Mouse (Mus musculus): ENCODE results near the gene Kcnma1. TPM values are rescaled to one million over a fixed set of nuclear protein-coding genes. Genes with fewer than 3 reads are reported as not detected.

Kcnma1 gene
- polyA plus RNA-seq, 1 experiment: 0.26 TPM

DNA sequence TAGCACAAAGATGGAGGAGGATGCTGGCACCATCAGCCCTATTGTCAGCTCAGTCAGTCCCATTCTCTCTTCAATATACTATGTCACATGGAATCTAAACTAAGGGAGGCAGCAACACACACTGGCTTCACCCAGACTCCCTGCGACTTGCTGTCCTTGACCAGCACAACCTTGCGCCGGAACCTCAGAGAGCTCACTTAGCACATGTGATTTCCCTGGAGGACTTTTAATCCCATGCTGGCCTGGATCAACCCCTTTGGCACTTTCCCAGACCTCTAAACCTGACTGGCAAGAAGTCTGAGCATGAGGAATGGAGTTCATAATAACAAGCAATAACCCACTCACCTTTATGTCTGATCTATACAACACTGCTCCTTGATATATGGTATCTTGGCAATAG, 280.1 kb downstream of the Kcnma1 start:
- Histone ChIP-seq H3K4me2 (ENCODE audit: low read depth) (no peak overlapping the region), H3K4me3 (no peak overlapping the region), H3K79me2 (ENCODE audit: control insufficient read depth, insufficient read depth) (no peaks in the 10 kb centered on the region), H3K36me3 (ENCODE audit: control insufficient read depth, insufficient read depth) (no peaks in the 10 kb centered on the region), H3K27me3 (ENCODE audit: control insufficient read depth, insufficient read depth, insufficient read length) (no peaks in the 10 kb centered on the region), H3ac (ENCODE audit: control insufficient read depth, insufficient read length) (no peak overlapping the region)
- TF ChIP-seq REST (IDR thresholded peaks at IDR 0.05; ENCODE audit: insufficient read depth, insufficient read length): no peak
- no peak for TF ChIP-seq USF1 (IDR thresholded peaks at IDR 0.05; ENCODE audit: low read depth)
- TF ChIP-seq POLR2A (IDR thresholded peaks at IDR 0.05; ENCODE audit: insufficient read length, low read depth): no peak
- TF ChIP-seq MYOD1 (IDR thresholded peaks at IDR 0.05; ENCODE audit: control insufficient read depth in 1 of 3, insufficient read length in 2 of 3, low read depth in 2 of 3): no peak
- TF ChIP-seq TCF12 (IDR thresholded peaks at IDR 0.05; ENCODE audit: insufficient read depth, poor library complexity, severe bottlenecking): no peak
- TF ChIP-seq MYOG (IDR thresholded peaks at IDR 0.05; ENCODE audit: control insufficient read depth in 1 of 3, insufficient read depth in 1 of 3, insufficient read length in 2 of 3, low read depth in 2 of 3): no peak
- TF ChIP-seq POLR2AphosphoS2 (IDR thresholded peaks at IDR 0.05; ENCODE audit: insufficient read length, low read depth): no peak

DNA sequence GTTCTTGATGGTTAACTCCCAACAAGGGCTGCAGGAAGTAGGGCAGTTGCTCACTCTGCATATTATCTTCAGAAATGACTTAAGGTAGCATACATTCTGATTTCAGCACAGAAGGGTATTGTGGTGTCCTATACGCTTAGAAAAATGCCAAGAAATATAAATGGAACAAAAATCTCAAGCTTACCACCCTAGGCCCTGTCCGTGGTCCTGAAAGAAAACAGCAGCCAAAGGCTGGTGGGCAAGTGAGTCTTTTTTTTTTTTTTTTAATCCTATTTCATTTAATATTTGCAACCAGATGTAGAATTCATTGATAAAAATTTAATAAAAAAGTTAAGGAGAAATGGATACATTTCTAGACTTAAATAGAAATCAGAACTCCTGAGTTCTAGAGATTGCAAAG, 284.9 kb downstream of the Kcnma1 start:
- no peaks in the 10 kb centered on the region for H3K36me3 ChIP-seq (ENCODE audit: control insufficient read depth, insufficient read depth)
- H3K4me3 ChIP-seq: no peak overlapping the region
- no peak overlapping the region for H3K4me2 ChIP-seq (ENCODE audit: low read depth)
- TF ChIP-seq SRF (IDR thresholded peaks at IDR 0.05; ENCODE audit: control insufficient read depth, insufficient read length, low read depth): no peak
- TF ChIP-seq POLR2A (IDR thresholded peaks at IDR 0.05; ENCODE audit: insufficient read length, low read depth): no peak
- TF ChIP-seq REST (IDR thresholded peaks at IDR 0.05; ENCODE audit: insufficient read depth, insufficient read length): peak; percentile 52
- no peak for TF ChIP-seq TCF3 (IDR thresholded peaks at IDR 0.05; ENCODE audit: insufficient read length, low read depth)
- TF ChIP-seq MAX (IDR thresholded peaks at IDR 0.05; ENCODE audit: low read depth): no peak
- H3K79me2 ChIP-seq (ENCODE audit: control insufficient read depth, insufficient read depth): no peaks in the 10 kb centered on the region
- no peak overlapping the region for H3ac ChIP-seq (ENCODE audit: control insufficient read depth, insufficient read length)
- peaks cover 6% of the 10 kb centered on the region for H3K27me3 ChIP-seq (ENCODE audit: control insufficient read depth, insufficient read depth, insufficient read length)

DNA sequence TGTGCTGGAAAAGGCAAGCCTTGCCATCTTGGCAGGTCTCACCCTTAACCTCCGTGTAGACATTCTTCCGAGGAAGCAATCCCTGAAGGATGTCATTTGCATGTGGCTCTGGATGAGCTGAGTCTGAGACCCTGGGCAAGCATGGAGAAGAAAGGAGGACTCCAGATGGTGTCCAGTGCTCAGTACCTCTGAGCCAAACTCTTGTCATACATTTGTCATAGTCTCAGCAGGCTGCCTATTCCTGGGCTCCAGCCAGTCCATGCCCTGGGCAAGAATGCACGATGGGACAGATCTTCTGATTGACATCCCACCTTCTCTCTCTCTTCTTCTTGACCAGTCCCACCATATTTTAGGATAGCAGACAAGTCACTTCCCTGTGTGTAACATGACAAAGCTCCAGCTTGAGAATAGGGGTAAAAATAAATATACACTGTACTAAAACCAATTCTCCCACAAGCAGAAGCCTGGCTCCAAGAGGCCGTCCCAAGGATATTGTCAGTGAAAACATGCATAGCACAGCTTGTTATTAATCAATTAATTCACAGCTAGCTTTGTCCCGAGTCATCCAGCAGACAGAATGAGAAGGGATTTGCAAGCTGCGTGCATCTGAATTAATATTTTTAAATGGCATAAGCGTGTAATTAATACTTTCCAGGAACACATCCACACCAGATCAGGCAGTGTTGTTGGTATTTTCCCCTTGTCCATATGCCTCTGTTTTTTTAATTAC, 290.4 kb downstream of the Kcnma1 start:
- Histone ChIP-seq H3K27me3 (ENCODE audit: control insufficient read depth, insufficient read depth, insufficient read length) (peaks cover 6% of the 10 kb centered on the region), H3ac (ENCODE audit: control insufficient read depth, insufficient read length) (no peak overlapping the region), H3K36me3 (ENCODE audit: control insufficient read depth, insufficient read depth) (no peaks in the 10 kb centered on the region), H3K4me3 (no peak overlapping the region), H3K4me2 (ENCODE audit: low read depth) (no peak overlapping the region), H3K79me2 (ENCODE audit: control insufficient read depth, insufficient read depth) (no peaks in the 10 kb centered on the region)
- TF ChIP-seq REST (IDR thresholded peaks at IDR 0.05; ENCODE audit: insufficient read depth, insufficient read length) (no peak), SRF (IDR thresholded peaks at IDR 0.05; ENCODE audit: control insufficient read depth, insufficient read length, low read depth) (no peak), TCF12 (IDR thresholded peaks at IDR 0.05; ENCODE audit: insufficient read depth, poor library complexity, severe bottlenecking) (no peak), E2F4 (IDR thresholded peaks at IDR 0.05; ENCODE audit: insufficient read depth) (no peak), POLR2AphosphoS2 (IDR thresholded peaks at IDR 0.05; ENCODE audit: insufficient read length, low read depth) (no peak)

DNA sequence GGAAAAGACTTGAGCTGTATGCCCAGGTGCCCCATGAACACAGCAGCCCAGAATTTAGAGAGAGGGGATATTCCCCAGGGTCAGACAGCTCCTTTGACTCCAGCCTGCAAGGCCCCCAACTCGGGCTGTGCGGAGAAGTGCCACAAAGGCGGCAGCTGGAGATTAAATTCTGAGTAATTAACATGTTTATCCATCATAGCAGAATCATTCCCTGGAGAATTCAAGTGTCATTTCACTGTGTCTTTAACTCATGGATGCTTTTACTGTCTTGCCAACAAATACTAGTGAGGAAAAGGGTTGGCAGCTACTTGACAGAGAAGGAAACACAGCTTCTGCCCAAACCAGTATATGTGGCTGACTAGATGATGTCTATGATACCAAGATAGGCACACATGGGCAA, 295.0 kb downstream of the Kcnma1 start:
- Histone ChIP-seq H3K79me2 (ENCODE audit: control insufficient read depth, insufficient read depth) (no peaks in the 10 kb centered on the region), H3K36me3 (ENCODE audit: control insufficient read depth, insufficient read depth) (no peaks in the 10 kb centered on the region), H3ac (ENCODE audit: control insufficient read depth, insufficient read length) (no peak overlapping the region), H3K4me2 (ENCODE audit: low read depth) (no peak overlapping the region), H3K27me3 (ENCODE audit: control insufficient read depth, insufficient read depth, insufficient read length) (no peaks in the 10 kb centered on the region), H3K4me3 (no peak overlapping the region)
- TF ChIP-seq TCF12 (IDR thresholded peaks at IDR 0.05; ENCODE audit: insufficient read depth, poor library complexity, severe bottlenecking) (no peak), POLR2A (IDR thresholded peaks at IDR 0.05; ENCODE audit: insufficient read length, low read depth) (no peak), TCF3 (IDR thresholded peaks at IDR 0.05; ENCODE audit: insufficient read length, low read depth) (no peak), POLR2AphosphoS2 (IDR thresholded peaks at IDR 0.05; ENCODE audit: insufficient read length, low read depth) (no peak), CEBPB (IDR thresholded peaks at IDR 0.05; ENCODE audit: insufficient read depth, poor library complexity, severe bottlenecking) (no peak)

DNA sequence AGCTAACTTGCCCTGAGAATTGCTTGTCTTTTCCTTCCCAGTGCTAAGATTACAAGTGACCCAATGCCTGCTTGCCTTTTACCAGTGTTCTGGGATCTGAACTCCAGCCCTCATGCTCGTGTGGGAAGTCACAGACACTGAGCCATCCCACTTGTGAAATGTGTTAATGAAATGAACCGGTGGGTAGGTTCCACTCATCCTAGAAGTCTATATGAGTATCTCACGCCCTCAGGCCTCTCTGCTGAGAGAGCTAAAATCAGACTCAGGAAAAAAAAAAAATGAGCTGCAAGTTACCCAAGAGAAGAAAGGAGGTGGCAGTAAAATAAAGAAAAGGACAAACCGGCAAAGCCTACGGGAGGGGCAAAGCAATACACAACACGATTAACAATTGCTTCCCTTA, 295.6 kb downstream of the Kcnma1 start:
- H3K27me3 ChIP-seq (ENCODE audit: control insufficient read depth, insufficient read depth, insufficient read length): no peaks in the 10 kb centered on the region
- TF ChIP-seq MYOG (IDR thresholded peaks at IDR 0.05; ENCODE audit: control insufficient read depth in 1 of 3, insufficient read depth in 1 of 3, insufficient read length in 2 of 3, low read depth in 2 of 3) (no peak), USF1 (IDR thresholded peaks at IDR 0.05; ENCODE audit: low read depth) (no peak), E2F4 (IDR thresholded peaks at IDR 0.05; ENCODE audit: insufficient read depth) (no peak), MYOD1 (IDR thresholded peaks at IDR 0.05; ENCODE audit: control insufficient read depth in 1 of 3, insufficient read length in 2 of 3, low read depth in 2 of 3) (no peak), POLR2A (IDR thresholded peaks at IDR 0.05; ENCODE audit: insufficient read length, low read depth) (no peak), CEBPB (IDR thresholded peaks at IDR 0.05; ENCODE audit: insufficient read depth, poor library complexity, severe bottlenecking) (no peak), SRF (IDR thresholded peaks at IDR 0.05; ENCODE audit: control insufficient read depth, insufficient read length, low read depth) (no peak), MAX (IDR thresholded peaks at IDR 0.05; ENCODE audit: low read depth) (no peak), POLR2AphosphoS2 (IDR thresholded peaks at IDR 0.05; ENCODE audit: insufficient read length, low read depth) (no peak), TCF3 (IDR thresholded peaks at IDR 0.05; ENCODE audit: insufficient read length, low read depth) (no peak), REST (IDR thresholded peaks at IDR 0.05; ENCODE audit: insufficient read depth, insufficient read length) (no peak), TCF12 (IDR thresholded peaks at IDR 0.05; ENCODE audit: insufficient read depth, poor library complexity, severe bottlenecking) (no peak)
- no peaks in the 10 kb centered on the region for H3K79me2 ChIP-seq (ENCODE audit: control insufficient read depth, insufficient read depth)
- no peak overlapping the region for H3ac ChIP-seq (ENCODE audit: control insufficient read depth, insufficient read length)
- no peak overlapping the region for H3K4me2 ChIP-seq (ENCODE audit: low read depth)
- H3K36me3 ChIP-seq (ENCODE audit: control insufficient read depth, insufficient read depth): no peaks in the 10 kb centered on the region
- no peak overlapping the region for H3K4me3 ChIP-seq
